Mouse (Mus musculus) stomach, embryonic 15.5 days (tissue): Measurements from ENCODE around the gene Rnf186. TPM values are rescaled to one million over a fixed set of nuclear protein-coding genes. Genes with fewer than 3 reads are reported as not detected.

Experiments
- ATAC-seq: fragments of 200-750 bp; cut with Nextera tagmentation; 2 replicates; pipeline ENCODE4 v1.8.0; 2017; ENCODE audit warnings: low read depth, moderate number of reproducible peaks, moderate TSS enrichment; ENCODE audit not compliant: insufficient read depth, low FRiP score
- H3K27ac ChIP-seq: fragments of 300-500 bp; sonication (generic); 2 replicates; pipeline ENCODE4 v1.5.1; 2015; ENCODE audit warnings: mild to moderate bottlenecking, inconsistent platforms
- H3K27me3 ChIP-seq: fragments of 300-500 bp; sonication (generic); replicated peaks from 2 replicates; pipeline ENCODE4 v1.6.1; 2015; ENCODE audit warnings: inconsistent platforms
- H3K36me3 ChIP-seq: fragments of 300-500 bp; sonication (generic); 2 replicates; pipeline ENCODE4 v1.6.1; 2015; ENCODE audit warnings: inconsistent platforms
- H3K4me1 ChIP-seq: fragments of 300-500 bp; sonication (generic); 2 replicates; pipeline ENCODE4 v1.6.1; 2015; ENCODE audit warnings: inconsistent platforms
- H3K4me2 ChIP-seq: fragments of 300-500 bp; sonication (generic); 2 replicates; pipeline ENCODE4 v1.6.1; 2015; ENCODE audit warnings: mild to moderate bottlenecking, inconsistent platforms
- H3K4me3 ChIP-seq: fragments of 300-500 bp; sonication (generic); replicated peaks from 2 replicates; pipeline ENCODE4 v1.5.1; 2015; ENCODE audit warnings: inconsistent platforms
- H3K9ac ChIP-seq: fragments of 300-500 bp; sonication (generic); 2 replicates; pipeline ENCODE4 v1.6.1; 2015; ENCODE audit warnings: inconsistent platforms
- H3K9me3 ChIP-seq: fragments of 300-500 bp; sonication (generic); 2 replicates; pipeline ENCODE4 v1.6.1; 2016; ENCODE audit warnings: inconsistent platforms
- WGBS: fragments of 180-500 bp; shearing (Covaris S2); methylation state at CpG from one replicate; pipeline ENCODE4 v1.1.7; 2015; 5-methylcytosine and 5-hydroxymethylcytosine counted together
- polyA plus RNA-seq: library from polyadenylated mRNA; unstranded; fragments of >200 nt; fragmentation: Nextera tagmentation; extraction: Ambion mirVana; gene quantifications from 2 replicates; pipeline ENCODE4 v1.2.1, GENCODE M21; 2015

Gene Rnf186
- polyA plus RNA-seq: 22.7 and 26.1 TPM in 2 replicates

GRCm38 (mm10) chr4:138966866-138967265 lies at the start of gene Rnf186:
Gene Rnf186, plus strand, starts transcription at chr4:138967112.
- H3K36me3 ChIP-seq: no peaks in the 10 kb centered on the region
- no peaks in the 10 kb centered on the region for H3K9me3 ChIP-seq
- H3K9ac ChIP-seq: no peak within 1 kb of the TSS
- peak; percentile 83 for ATAC-seq
- H3K27ac ChIP-seq: peak within 1 kb of the TSS; percentile 85
- WGBS: 63% methylated on average over 13 of the region's 13 CpGs
- H3K4me3 ChIP-seq: peak within 1 kb of the TSS; percentile 34
- H3K27me3 ChIP-seq: no peaks in the 10 kb centered on the region
- peaks cover 19% of the 10 kb centered on the region for H3K4me1 ChIP-seq
- H3K4me2 ChIP-seq: peak within 1 kb of the TSS; percentile 41

DNA sequence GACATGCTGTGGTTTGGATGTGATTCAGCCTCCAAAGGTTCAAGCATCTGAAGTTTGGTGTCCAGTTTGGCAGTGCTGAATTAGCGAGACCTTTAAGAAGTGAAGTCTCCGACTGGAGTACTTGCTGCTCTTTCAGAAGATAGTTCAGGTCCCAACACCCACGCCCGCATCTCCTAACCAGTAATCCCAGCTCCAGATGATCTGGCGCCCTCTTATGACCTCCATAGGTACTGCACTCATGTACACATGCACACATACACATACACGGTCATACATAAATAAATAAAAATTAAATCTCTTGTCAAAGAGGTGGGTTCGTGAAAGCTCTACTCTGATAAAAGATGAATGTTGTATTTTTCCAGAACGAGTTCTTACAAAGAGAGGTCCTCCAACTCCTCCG lies 49.6 kb upstream of the Rnf186 start:
- Histone ChIP-seq H3K4me2 (no peak overlapping the region), H3K9me3 (no peaks in the 10 kb centered on the region), H3K4me3 (no peak overlapping the region), H3K9ac (no peak overlapping the region), H3K4me1 (peaks cover 7% of the 10 kb centered on the region), H3K27me3 (no peaks in the 10 kb centered on the region), H3K36me3 (no peaks in the 10 kb centered on the region), H3K27ac (no peak overlapping the region)
- no peak for ATAC-seq
- WGBS: 82% methylated on average over 9 of the region's 9 CpGs

GRCm38 (mm10) chr4:138921254-138922130 lies 45.4 kb upstream of the Rnf186 start:
- Histone ChIP-seq H3K9me3 (no peaks in the 10 kb centered on the region), H3K4me2 (peak overlapping the region; percentile 44), H3K4me1 (peaks cover 5% of the 10 kb centered on the region; the same call in 1 of the 2 replicates), H3K27me3 (no peaks in the 10 kb centered on the region), H3K4me3 (no peak overlapping the region), H3K36me3 (no peaks in the 10 kb centered on the region), H3K9ac (no peak overlapping the region), H3K27ac (no peak overlapping the region)
- 38% methylated on average over 20 of the region's 20 CpGs for WGBS
- peak; percentile 24; the same call in 1 of the 2 replicates for ATAC-seq

DNA sequence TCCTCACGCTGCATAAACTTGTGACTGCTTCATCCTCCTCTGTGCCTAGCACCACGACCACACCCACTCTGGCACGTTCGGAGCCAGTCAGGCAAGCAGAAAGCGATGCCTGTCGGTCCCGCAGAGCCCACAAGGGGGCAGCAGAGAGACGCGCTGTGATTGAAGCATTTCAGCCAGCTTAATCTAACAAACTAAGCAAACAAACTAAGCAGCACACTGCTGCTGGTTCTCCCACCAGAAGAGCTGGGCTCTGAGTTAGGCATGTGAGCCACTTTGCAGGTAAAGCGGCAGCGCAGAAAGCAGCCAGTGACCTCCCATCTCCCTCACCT lies 44.8 kb upstream of the Rnf186 start:
- 2% methylated on average over 11 of the region's 11 CpGs for WGBS
- H3K36me3 ChIP-seq: no peaks in the 10 kb centered on the region
- no peak overlapping the region for H3K9ac ChIP-seq
- H3K9me3 ChIP-seq: no peaks in the 10 kb centered on the region
- H3K4me1 ChIP-seq: peaks cover 5% of the 10 kb centered on the region; the same call in 1 of the 2 replicates
- H3K27ac ChIP-seq: no peak overlapping the region
- peak overlapping the region; percentile 44 for H3K4me2 ChIP-seq
- H3K4me3 ChIP-seq: no peak overlapping the region
- ATAC-seq: peak; percentile 82
- H3K27me3 ChIP-seq: no peaks in the 10 kb centered on the region

DNA sequence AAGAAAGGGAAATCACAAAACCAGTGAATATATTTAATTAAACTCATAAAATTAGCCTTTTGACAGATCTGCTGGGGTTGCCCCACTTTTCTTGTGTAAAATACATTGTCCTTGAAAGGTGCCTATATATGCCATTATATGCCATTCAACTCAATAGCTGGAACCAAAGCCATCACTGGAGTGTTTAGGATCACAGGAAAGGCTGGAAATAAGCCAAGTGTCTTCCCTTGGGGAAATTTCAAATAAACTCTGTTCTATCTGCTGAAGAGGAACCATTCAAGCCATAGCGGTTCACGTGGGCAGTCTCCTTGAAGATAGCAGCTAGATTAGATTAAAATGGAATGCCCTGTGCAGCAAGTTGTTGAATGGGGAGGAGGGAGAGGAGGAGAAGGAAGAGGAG lies 41.4 kb upstream of the Rnf186 start:
- Histone ChIP-seq H3K9me3 (no peaks in the 10 kb centered on the region), H3K4me1 (peaks cover 5% of the 10 kb centered on the region; the same call in 1 of the 2 replicates), H3K27me3 (no peaks in the 10 kb centered on the region), H3K36me3 (no peaks in the 10 kb centered on the region), H3K9ac (no peak overlapping the region), H3K27ac (no peak overlapping the region), H3K4me2 (no peak overlapping the region), H3K4me3 (no peak overlapping the region)
- 39% methylated on average over 2 of the region's 2 CpGs for WGBS
- ATAC-seq: no peak

DNA sequence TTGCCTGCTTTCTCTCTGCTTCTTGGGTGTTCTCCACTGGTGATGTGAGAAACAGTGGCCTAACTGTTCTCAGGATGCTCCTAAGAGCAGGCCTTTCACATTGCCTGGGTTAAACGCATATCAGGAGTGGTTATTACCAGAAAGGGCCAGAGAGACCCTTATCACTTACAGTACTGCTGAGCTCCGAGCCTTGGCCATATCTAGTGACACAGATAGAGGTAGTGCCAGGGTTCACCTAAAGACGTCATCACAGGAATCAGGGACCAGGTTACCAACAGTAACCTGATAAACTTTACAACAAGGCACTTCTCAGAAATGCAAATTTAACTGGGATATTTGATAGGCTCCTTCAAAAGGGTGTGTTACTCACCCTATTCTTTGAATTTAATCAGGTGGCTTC lies 33.0 kb upstream of the Rnf186 start:
- no peaks in the 10 kb centered on the region for H3K4me1 ChIP-seq
- no peak overlapping the region for H3K9ac ChIP-seq
- H3K27me3 ChIP-seq: no peaks in the 10 kb centered on the region
- WGBS: 57% methylated on average over 3 of the region's 3 CpGs
- H3K36me3 ChIP-seq: no peaks in the 10 kb centered on the region
- no peak overlapping the region for H3K4me3 ChIP-seq
- no peaks in the 10 kb centered on the region for H3K9me3 ChIP-seq
- no peak for ATAC-seq
- H3K27ac ChIP-seq: no peak overlapping the region
- H3K4me2 ChIP-seq: no peak overlapping the region

DNA sequence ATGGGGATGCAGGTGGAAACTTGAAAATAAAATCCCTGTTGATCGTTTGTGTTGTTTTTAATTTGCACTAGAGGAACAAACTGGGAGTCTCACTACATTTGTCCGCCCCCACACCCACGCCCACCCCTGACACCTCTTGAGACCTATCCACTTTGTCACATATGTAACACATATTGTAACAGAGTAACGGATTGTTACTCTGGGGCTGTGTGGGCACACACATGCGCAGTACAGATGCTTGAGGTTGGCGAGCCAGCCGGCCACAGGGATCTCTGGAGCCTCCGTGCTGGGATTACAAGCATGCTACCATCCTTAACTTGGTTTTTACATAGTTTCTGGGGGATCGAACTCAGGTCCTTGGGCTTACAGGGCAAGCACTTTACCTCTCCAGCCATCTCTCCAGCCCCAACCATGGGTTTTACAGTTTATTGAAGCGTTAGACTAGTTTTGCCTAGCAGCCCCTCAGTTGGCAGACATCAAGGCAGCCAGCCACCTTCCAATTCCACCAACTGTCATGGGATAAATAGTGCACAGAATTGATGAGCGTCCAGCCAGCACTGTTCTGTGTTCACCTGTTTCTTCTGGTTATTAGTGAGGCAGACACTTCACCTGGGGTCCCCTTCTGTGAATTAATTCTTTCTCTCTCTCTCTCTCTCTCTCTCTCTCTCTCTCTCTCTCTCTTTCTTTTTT lies 32.3 kb upstream of the Rnf186 start:
- Histone ChIP-seq H3K4me2 (no peak overlapping the region), H3K36me3 (no peaks in the 10 kb centered on the region), H3K9ac (no peak overlapping the region), H3K27ac (no peak overlapping the region), H3K9me3 (no peaks in the 10 kb centered on the region), H3K4me1 (0 out of 2 replicates have a peak, but pooled peaks cover 4% of the 10 kb centered on the region), H3K27me3 (no peaks in the 10 kb centered on the region), H3K4me3 (no peak overlapping the region)
- 78% methylated on average over 11 of the region's 11 CpGs for WGBS
- no peak for ATAC-seq

GRCm38 (mm10) chr4:138938495-138939269 lies 28.2 kb upstream of the Rnf186 start:
- 45% methylated on average over 10 of the region's 10 CpGs for WGBS
- Histone ChIP-seq H3K4me3 (no peak overlapping the region), H3K27ac (peak overlapping the region; percentile 57; the same call in 1 of the 2 replicates), H3K4me2 (peak overlapping the region; percentile 13; the same call in 1 of the 2 replicates), H3K27me3 (no peaks in the 10 kb centered on the region), H3K9me3 (no peaks in the 10 kb centered on the region), H3K9ac (no peak overlapping the region), H3K36me3 (no peaks in the 10 kb centered on the region), H3K4me1 (peaks cover 16% of the 10 kb centered on the region; the same call in 1 of the 2 replicates)
- ATAC-seq: peak; percentile 68

- H3K9me3 ChIP-seq: no peaks in the 10 kb centered on the region
- H3K4me2 ChIP-seq: no peak overlapping the region
- no peaks in the 10 kb centered on the region for H3K36me3 ChIP-seq
- no peak for ATAC-seq
- peak overlapping the region; percentile 40; the same call in 1 of the 2 replicates for H3K27ac ChIP-seq
- WGBS: 57% methylated on average over 4 of the region's 4 CpGs
- H3K27me3 ChIP-seq: no peaks in the 10 kb centered on the region
- H3K4me3 ChIP-seq: no peak overlapping the region
- peaks cover 16% of the 10 kb centered on the region; the same call in 1 of the 2 replicates for H3K4me1 ChIP-seq
- no peak overlapping the region for H3K9ac ChIP-seq
These were observed 27.4 kb upstream of the Rnf186 start for GRCm38 (mm10) chr4:138939481-138939880.

DNA sequence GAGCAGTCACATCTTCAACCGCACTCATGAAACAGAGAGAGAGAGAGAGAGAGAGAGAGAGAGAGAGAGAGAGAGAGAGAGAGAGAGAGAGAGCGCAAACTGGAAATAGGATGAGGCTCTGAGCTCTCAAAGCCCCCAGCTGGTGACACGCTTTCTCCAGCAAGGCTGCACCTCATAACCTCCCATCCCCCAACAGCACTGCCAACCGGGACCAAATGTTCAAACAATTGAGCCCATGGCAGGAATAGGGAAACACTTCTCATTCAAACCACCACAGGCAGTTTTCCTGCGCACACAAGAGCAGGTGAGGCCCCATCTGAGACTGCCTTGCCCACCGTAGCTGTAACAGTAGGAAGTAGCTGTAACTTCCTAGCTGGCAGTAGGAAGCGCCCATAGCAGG lies 25.5 kb upstream of the Rnf186 start:
- Histone ChIP-seq H3K27ac (peak overlapping the region; percentile 83), H3K4me3 (no peak overlapping the region), H3K36me3 (no peaks in the 10 kb centered on the region), H3K4me1 (peaks cover 16% of the 10 kb centered on the region; the same call in 1 of the 2 replicates), H3K9ac (no peak overlapping the region), H3K4me2 (no peak overlapping the region), H3K27me3 (no peaks in the 10 kb centered on the region), H3K9me3 (no peaks in the 10 kb centered on the region)
- no peak for ATAC-seq
- 40% methylated on average over 7 of the region's 7 CpGs for WGBS

DNA sequence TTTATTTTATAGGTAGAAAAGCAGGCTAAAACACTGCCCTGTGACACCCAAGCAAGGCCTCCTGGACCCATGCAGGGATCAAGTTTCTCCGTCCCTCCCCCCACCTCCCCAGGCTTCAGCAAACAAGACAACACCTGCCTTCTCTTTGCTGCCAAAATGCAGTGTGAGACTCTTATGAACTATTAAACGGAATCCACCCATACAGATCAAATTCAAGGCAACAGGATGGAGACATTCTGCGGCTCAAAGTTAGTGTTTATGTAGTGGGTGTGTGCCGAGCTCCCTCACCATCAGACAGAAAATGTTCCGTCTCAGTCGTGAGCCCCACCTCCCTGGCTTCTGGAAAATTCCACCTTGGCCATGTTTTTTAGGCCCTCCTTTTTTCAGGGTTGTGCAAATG lies 24.9 kb upstream of the Rnf186 start:
- Histone ChIP-seq H3K27me3 (no peaks in the 10 kb centered on the region), H3K9ac (no peak overlapping the region), H3K4me3 (no peak overlapping the region), H3K27ac (peak overlapping the region; percentile 83), H3K9me3 (no peaks in the 10 kb centered on the region), H3K4me1 (peaks cover 16% of the 10 kb centered on the region; the same call in 1 of the 2 replicates), H3K36me3 (no peaks in the 10 kb centered on the region), H3K4me2 (no peak overlapping the region)
- WGBS: 26% methylated on average over 6 of the region's 6 CpGs
- ATAC-seq: peak; percentile 36; the same call in 1 of the 2 replicates
